In the genomic region with DNA sequence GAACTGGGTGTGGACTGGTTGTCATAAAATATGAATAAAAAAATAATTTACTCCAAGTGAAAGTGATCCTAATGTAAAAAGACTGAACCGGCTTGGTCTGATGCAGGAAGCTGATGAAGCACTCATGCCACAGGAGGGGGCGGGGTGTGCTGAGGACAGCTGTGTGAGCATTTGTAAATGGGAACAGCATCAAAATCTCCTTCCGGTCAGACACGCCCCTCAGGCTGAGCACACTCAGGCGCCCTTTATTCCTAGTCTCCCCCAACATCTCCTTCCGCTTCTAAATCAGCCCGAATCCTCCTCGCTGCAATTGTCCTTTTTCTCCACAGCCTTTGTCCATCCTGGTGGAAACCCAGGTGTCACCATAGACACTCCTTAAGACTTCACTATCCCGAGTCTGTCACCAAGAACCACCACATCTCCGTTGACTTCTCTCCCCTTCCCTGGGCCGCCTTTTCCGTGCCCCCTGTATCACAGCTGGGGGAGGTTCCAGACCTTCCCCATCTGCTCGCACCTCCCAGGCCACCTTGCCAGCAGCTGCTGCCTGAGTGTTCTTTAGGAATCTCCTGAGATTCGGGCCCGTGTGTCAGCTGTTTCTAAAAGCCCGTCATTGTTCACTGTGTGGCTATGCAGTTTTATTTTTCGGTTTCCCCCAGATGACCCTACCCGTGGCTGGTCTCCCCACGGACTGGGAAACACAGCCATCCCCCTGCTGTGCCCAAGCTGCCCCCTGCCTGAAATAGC, we compare ENCODE assay signal across 1 mouse cellular context.
TF ChIP-seq lines count a peak whose summit lies in the region.

No protein-coding gene starts in this region.

TF ChIP-seq in CH12.LX, 34 proteins besides CTCF, POLR2A, EP300 and RAD21 (continued from another document):
- no peak for TF ChIP-seq MAZ (IDR thresholded peaks at IDR 0.05; ENCODE audit: low read depth, low read length)
- no peak for TF ChIP-seq MEF2A (IDR thresholded peaks at IDR 0.05; ENCODE audit: borderline replicate concordance, low read depth, low read length)
- TF ChIP-seq NELFE (IDR thresholded peaks at IDR 0.05; ENCODE audit: low read depth, low read length) = no peak; the same call in 1 of the 2 replicates
- no peak for TF ChIP-seq USF1 (IDR thresholded peaks at IDR 0.05; ENCODE audit: low read depth, low read length)
- no peak for TF ChIP-seq PAX5 (IDR thresholded peaks at IDR 0.05; ENCODE audit: low read length)
- peak; percentile 7; the same call in 1 of the 2 replicates for TF ChIP-seq IRF4 (IDR thresholded peaks at IDR 0.05; ENCODE audit: low read depth, low read length)
- TF ChIP-seq MAFK (IDR thresholded peaks at IDR 0.05; ENCODE audit: insufficient replicate concordance, low read length) = no peak
- peak; percentile 91 for TF ChIP-seq SIN3A (IDR thresholded peaks at IDR 0.05; ENCODE audit: low read length)
- no peak for TF ChIP-seq JUN (IDR thresholded peaks at IDR 0.05; ENCODE audit: insufficient read depth, low read depth, low read length)
- peak; percentile 77 for TF ChIP-seq MXI1 (IDR thresholded peaks at IDR 0.05; ENCODE audit: low read depth, low read length)
- no peak for TF ChIP-seq KAT2A (IDR thresholded peaks at IDR 0.05; ENCODE audit: insufficient replicate concordance, low read length)
- no peak for TF ChIP-seq NRF1 (IDR thresholded peaks at IDR 0.05; ENCODE audit: low read depth, low read length)
- TF ChIP-seq ZMIZ1 (IDR thresholded peaks at IDR 0.05; ENCODE audit: low read depth, low read length) = no peak
TF ChIP-seq in CH12.LX: peak in this region for 8.
